Mouse (Mus musculus): Measurements from ENCODE around the gene Mgea5. TPM values are rescaled to one million over a fixed set of nuclear protein-coding genes. Genes with fewer than 3 reads are reported as not detected.
A peak's percentile ranks its signal among the peaks of the same experiment; 100 is the strongest.

Gene Mgea5
- polyA plus RNA-seq, 1 experiment from 2014 or later, result 67.8 TPM

DNA sequence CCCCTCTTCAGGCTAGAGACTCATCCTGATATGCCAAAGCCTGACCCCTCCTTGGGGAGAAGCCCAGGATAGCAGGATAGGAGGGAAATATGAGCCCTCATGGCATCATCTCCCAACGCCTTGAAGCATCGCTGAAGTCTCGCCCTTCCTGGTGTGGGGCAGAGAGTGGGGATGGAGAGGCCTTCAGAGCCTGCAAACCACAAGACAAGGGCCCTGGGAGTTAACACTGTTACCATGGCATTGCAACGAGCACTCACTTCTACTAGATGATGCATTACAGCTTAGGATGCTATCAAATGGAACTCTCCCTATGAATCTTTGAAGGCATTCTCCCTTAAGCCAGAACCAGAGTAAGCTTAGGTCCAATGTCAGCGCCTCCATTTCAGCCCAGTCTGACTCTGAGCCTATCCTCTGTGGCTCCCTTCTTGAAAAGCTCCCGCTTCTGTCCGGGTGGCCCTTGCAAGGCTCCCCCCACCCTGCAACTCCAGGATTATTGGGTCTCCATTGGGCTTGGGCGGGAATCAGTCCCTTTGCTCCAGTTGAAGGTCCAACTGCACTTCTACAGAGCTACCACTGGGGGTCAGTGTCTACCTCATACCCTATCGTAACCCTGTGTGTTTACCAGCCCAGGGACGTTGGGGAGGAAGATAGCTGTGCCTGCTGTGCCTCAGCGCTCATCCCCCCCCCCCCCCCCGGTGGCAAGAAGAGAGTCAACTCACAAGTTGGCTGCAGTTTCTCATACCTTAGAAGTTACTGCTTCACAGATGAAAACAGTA, 21.1 kb upstream of the Mgea5 start:
- H3K4me2 ChIP-seq (replicated peaks; ENCODE audit: low read depth, low read length), result no peak overlapping the region

DNA sequence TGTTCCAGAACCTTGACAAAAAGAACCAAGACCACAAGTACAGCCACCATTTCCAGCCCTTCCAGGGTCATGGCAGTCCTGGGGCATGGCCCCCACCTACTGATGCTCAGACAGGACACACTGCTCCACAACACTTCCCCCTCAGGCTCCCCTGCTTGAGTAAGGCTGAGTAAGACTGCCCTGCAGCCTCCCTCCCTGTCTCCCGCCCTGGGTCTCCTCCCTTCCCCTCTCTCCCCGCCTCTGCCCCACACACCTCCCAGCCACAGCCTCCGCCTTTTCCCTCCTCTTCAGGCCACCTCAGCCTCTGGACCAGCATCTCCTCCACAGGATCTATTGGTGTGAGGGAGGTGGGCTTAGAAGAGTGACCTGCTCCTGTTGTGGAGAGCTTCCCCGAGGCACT, 19.8 kb upstream of the Mgea5 start:
- no peak overlapping the region for H3K9ac ChIP-seq (ENCODE audit: low read depth, low read length)
- H3K27ac ChIP-seq (ENCODE audit: low read depth, low read length), result no peak overlapping the region
- H3K4me2 ChIP-seq (replicated peaks; ENCODE audit: low read depth, low read length), result no peak overlapping the region
- no peaks in the 10 kb centered on the region for H3K36me3 ChIP-seq (ENCODE audit: control insufficient read depth, insufficient read depth, low read length)
- no peaks in the 10 kb centered on the region for H3K9me3 ChIP-seq (ENCODE audit: control insufficient read depth, low read length)
- 19% methylated on average over 4 of the region's 4 CpGs for WGBS
- H3K4me3 ChIP-seq (ENCODE audit: low read length), result no peak overlapping the region
- ATAC-seq (ENCODE audit: low FRiP score, low TSS enrichment), result no peak
- no peaks in the 10 kb centered on the region for H3K27me3 ChIP-seq (ENCODE audit: control insufficient read depth, insufficient read depth, low read length)
- H3K4me1 ChIP-seq (ENCODE audit: control insufficient read depth, insufficient read depth, low read length), result no peaks in the 10 kb centered on the region

More for the DNA sequence above, 21.1 kb upstream of the Mgea5 start:
- no peaks in the 10 kb centered on the region for H3K27me3 ChIP-seq (ENCODE audit: control insufficient read depth, insufficient read depth, low read length)
- no peak overlapping the region for H3K27ac ChIP-seq (ENCODE audit: low read depth, low read length)
- no peaks in the 10 kb centered on the region for H3K4me1 ChIP-seq (ENCODE audit: control insufficient read depth, insufficient read depth, low read length)
- no peak overlapping the region for H3K4me3 ChIP-seq (ENCODE audit: low read length)
- 20% methylated on average over 12 of the region's 12 CpGs for WGBS
- H3K9ac ChIP-seq (ENCODE audit: low read depth, low read length), result no peak overlapping the region
- ATAC-seq (ENCODE audit: low FRiP score, low TSS enrichment), result peak; percentile 66; the same call in 1 of the 2 replicates
- no peaks in the 10 kb centered on the region for H3K9me3 ChIP-seq (ENCODE audit: control insufficient read depth, low read length)
- no peaks in the 10 kb centered on the region for H3K36me3 ChIP-seq (ENCODE audit: control insufficient read depth, insufficient read depth, low read length)

DNA sequence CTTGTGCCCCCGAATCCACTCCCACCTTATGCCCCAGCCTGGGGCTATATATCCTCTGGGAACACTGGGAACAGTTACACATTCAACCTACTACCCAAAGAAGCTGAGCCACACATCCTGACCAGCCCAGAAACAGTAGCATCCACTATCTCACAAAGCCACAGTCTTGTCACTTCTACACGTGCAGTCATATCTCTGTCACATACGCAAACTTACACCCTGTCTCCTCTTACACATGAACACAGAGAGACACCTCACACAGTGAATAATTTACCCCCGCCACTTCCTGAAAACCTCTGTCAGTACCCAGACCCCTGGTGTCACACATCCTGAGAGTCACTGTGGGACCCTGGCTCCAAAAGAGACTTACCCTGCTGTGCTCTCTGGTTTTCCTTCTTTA, 19.1 kb upstream of the Mgea5 start:
- WGBS, result 74% methylated on average over 4 of the region's 4 CpGs
- Histone ChIP-seq H3K4me3 (ENCODE audit: low read length) (no peak overlapping the region), H3K36me3 (ENCODE audit: control insufficient read depth, insufficient read depth, low read length) (no peaks in the 10 kb centered on the region), H3K4me2 (replicated peaks; ENCODE audit: low read depth, low read length) (no peak overlapping the region), H3K27me3 (ENCODE audit: control insufficient read depth, insufficient read depth, low read length) (no peaks in the 10 kb centered on the region), H3K9ac (ENCODE audit: low read depth, low read length) (no peak overlapping the region), H3K27ac (ENCODE audit: low read depth, low read length) (no peak overlapping the region), H3K9me3 (ENCODE audit: control insufficient read depth, low read length) (no peaks in the 10 kb centered on the region), H3K4me1 (ENCODE audit: control insufficient read depth, insufficient read depth, low read length) (no peaks in the 10 kb centered on the region)
- no peak for ATAC-seq (ENCODE audit: low FRiP score, low TSS enrichment)

DNA sequence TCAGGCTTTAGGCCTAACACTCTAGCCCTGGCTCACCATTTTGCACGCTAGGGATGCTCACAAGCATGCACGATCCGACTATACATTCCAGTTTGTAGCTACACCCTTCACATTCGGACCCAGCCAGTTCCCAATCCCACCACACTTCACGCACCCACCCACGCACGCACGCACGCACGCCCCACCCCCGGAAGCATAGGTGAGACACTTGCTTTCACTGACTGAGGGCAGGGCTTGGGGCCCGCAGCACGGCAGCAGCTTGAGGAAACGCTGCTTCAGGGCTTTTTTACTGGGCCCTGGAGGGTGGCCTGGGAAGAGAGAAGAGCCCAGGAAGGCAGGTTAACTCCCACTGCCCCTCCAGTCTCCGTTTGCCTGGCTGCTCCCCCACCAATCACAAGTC, 13.2 kb upstream of the Mgea5 start:
- H3K4me1 ChIP-seq (ENCODE audit: control insufficient read depth, insufficient read depth, low read length), result peaks cover 7% of the 10 kb centered on the region; the same call in 1 of the 2 replicates
- 59% methylated on average over 15 of the region's 15 CpGs for WGBS
- H3K4me3 ChIP-seq (ENCODE audit: low read length), result no peak overlapping the region
- no peaks in the 10 kb centered on the region for H3K9me3 ChIP-seq (ENCODE audit: control insufficient read depth, low read length)
- no peaks in the 10 kb centered on the region for H3K27me3 ChIP-seq (ENCODE audit: control insufficient read depth, insufficient read depth, low read length)
- H3K27ac ChIP-seq (ENCODE audit: low read depth, low read length), result no peak overlapping the region
- H3K36me3 ChIP-seq (ENCODE audit: control insufficient read depth, insufficient read depth, low read length), result no peaks in the 10 kb centered on the region
- no peak overlapping the region for H3K9ac ChIP-seq (ENCODE audit: low read depth, low read length)
- no peak for ATAC-seq (ENCODE audit: low FRiP score, low TSS enrichment)
- no peak overlapping the region for H3K4me2 ChIP-seq (replicated peaks; ENCODE audit: low read depth, low read length)

- Histone ChIP-seq H3K4me2 (replicated peaks; ENCODE audit: low read depth, low read length) (peak overlapping the region; percentile 37), H3K4me1 (ENCODE audit: control insufficient read depth, insufficient read depth, low read length) (peaks cover 7% of the 10 kb centered on the region; the same call in 1 of the 2 replicates), H3K9me3 (ENCODE audit: control insufficient read depth, low read length) (no peaks in the 10 kb centered on the region), H3K27me3 (ENCODE audit: control insufficient read depth, insufficient read depth, low read length) (no peaks in the 10 kb centered on the region), H3K36me3 (ENCODE audit: control insufficient read depth, insufficient read depth, low read length) (no peaks in the 10 kb centered on the region), H3K4me3 (ENCODE audit: low read length) (peak overlapping the region; percentile 19), H3K9ac (ENCODE audit: low read depth, low read length) (no peak overlapping the region), H3K27ac (ENCODE audit: low read depth, low read length) (no peak overlapping the region)
- 9% methylated on average over 15 of the region's 15 CpGs for WGBS
- peak; percentile 58 for ATAC-seq (ENCODE audit: low FRiP score, low TSS enrichment)
These were observed 12.5 kb upstream of the Mgea5 start for GRCm38 (mm10) chr19:45796061-45796556.

- H3K4me3 ChIP-seq (ENCODE audit: low read length), result peak overlapping the region; percentile 19; the same call in 1 of the 2 replicates
- WGBS, result 32% methylated on average over 15 of the region's 15 CpGs
- H3K27ac ChIP-seq (ENCODE audit: low read depth, low read length), result no peak overlapping the region
- H3K4me1 ChIP-seq (ENCODE audit: control insufficient read depth, insufficient read depth, low read length), result peaks cover 7% of the 10 kb centered on the region; the same call in 1 of the 2 replicates
- H3K9me3 ChIP-seq (ENCODE audit: control insufficient read depth, low read length), result no peaks in the 10 kb centered on the region
- no peaks in the 10 kb centered on the region for H3K27me3 ChIP-seq (ENCODE audit: control insufficient read depth, insufficient read depth, low read length)
- H3K9ac ChIP-seq (ENCODE audit: low read depth, low read length), result no peak overlapping the region
- H3K36me3 ChIP-seq (ENCODE audit: control insufficient read depth, insufficient read depth, low read length), result no peaks in the 10 kb centered on the region
- ATAC-seq (ENCODE audit: low FRiP score, low TSS enrichment), result peak; percentile 37
- peak overlapping the region; percentile 37 for H3K4me2 ChIP-seq (replicated peaks; ENCODE audit: low read depth, low read length)
These were observed 11.8 kb upstream of the Mgea5 start for GRCm38 (mm10) chr19:45795406-45795944.

GRCm38 (mm10) chr19:45794718-45795117, 11.1 kb upstream of the Mgea5 start:
- Histone ChIP-seq H3K4me1 (ENCODE audit: control insufficient read depth, insufficient read depth, low read length) (peaks cover 7% of the 10 kb centered on the region; the same call in 1 of the 2 replicates), H3K9me3 (ENCODE audit: control insufficient read depth, low read length) (no peaks in the 10 kb centered on the region), H3K36me3 (ENCODE audit: control insufficient read depth, insufficient read depth, low read length) (no peaks in the 10 kb centered on the region), H3K27ac (ENCODE audit: low read depth, low read length) (no peak overlapping the region), H3K27me3 (ENCODE audit: control insufficient read depth, insufficient read depth, low read length) (no peaks in the 10 kb centered on the region), H3K9ac (ENCODE audit: low read depth, low read length) (no peak overlapping the region), H3K4me2 (replicated peaks; ENCODE audit: low read depth, low read length) (no peak overlapping the region), H3K4me3 (ENCODE audit: low read length) (no peak overlapping the region)
- no peak for ATAC-seq (ENCODE audit: low FRiP score, low TSS enrichment)
- 54% methylated on average over 6 of the region's 6 CpGs for WGBS

DNA sequence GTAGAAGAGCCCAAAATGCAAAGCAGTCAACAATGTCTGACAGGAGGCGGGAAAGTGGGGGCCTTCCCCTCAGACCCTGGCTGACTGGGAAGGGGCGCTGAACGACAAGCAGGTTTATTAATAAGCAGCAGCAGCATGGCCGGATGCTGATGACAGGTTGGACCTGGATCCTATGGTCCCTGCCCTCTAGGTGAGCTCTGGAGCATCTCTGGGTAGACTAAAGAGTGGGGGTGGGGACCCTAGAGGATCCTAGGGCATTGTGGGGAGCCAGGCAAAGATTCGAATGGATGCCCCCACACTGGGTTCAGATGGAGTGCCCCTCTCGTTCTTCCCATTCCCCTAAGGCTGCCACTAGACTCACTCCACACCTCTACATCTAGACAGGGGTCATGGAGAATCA, 8.8 kb upstream of the Mgea5 start:
- H3K4me3 ChIP-seq (ENCODE audit: low read length), result no peak overlapping the region
- ATAC-seq (ENCODE audit: low FRiP score, low TSS enrichment), result no peak
- 88% methylated on average over 6 of the region's 6 CpGs for WGBS

More for the DNA sequence above, 8.8 kb upstream of the Mgea5 start:
- no peaks in the 10 kb centered on the region for H3K27me3 ChIP-seq (ENCODE audit: control insufficient read depth, insufficient read depth, low read length)
- H3K9ac ChIP-seq (ENCODE audit: low read depth, low read length), result no peak overlapping the region
- no peak overlapping the region for H3K27ac ChIP-seq (ENCODE audit: low read depth, low read length)
- no peak overlapping the region for H3K4me2 ChIP-seq (replicated peaks; ENCODE audit: low read depth, low read length)
- H3K4me1 ChIP-seq (ENCODE audit: control insufficient read depth, insufficient read depth, low read length), result peaks cover 7% of the 10 kb centered on the region
- H3K9me3 ChIP-seq (ENCODE audit: control insufficient read depth, low read length), result no peaks in the 10 kb centered on the region
- H3K36me3 ChIP-seq (ENCODE audit: control insufficient read depth, insufficient read depth, low read length), result no peaks in the 10 kb centered on the region

Measured in kidney, embryonic 14.5 days (tissue).